Mouse (Mus musculus): ENCODE data around the gene Stk32c. TPM values are rescaled to one million over a fixed set of nuclear protein-coding genes. Genes with fewer than 3 reads are reported as not detected.

Gene Stk32c
- polyA plus RNA-seq, 1 experiment from 2014 or later, result 0.60 TPM

DNA sequence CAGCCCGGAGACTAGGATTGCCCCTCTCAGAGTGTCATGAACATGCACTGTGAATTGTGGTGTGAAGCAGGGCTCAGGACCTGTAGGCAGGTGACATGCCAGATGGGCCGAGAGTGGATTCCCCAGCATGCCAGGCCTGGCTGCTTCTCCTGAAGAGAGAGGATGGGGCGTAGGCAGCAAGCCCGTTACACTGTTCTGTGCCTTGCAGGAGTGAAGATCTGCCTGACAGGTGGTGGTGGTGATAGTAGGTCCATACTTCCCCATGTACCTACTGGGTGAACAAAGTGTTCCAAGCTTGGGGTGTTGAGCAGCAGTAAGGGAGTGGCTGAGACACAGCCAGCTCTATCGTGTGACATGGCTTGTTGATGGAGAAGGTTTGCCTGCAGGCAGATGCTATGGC, 120.0 kb downstream of the Stk32c start:
- Histone ChIP-seq H3K4me1 (replicated peaks) (peaks cover 12% of the 10 kb centered on the region), H3K4me3 (no peak overlapping the region), H3K27ac (no peak overlapping the region), H3K9me3 (no peaks in the 10 kb centered on the region), H3K36me3 (peaks cover 99% of the 10 kb centered on the region), H3K27me3 (ENCODE audit: insufficient read depth, poor library complexity, severe bottlenecking) (peaks cover 2% of the 10 kb centered on the region)
- DNase-seq (ENCODE audit: low spot score), result no peak
- WGBS, result 91% methylated on average over 5 of the region's 5 CpGs

DNA sequence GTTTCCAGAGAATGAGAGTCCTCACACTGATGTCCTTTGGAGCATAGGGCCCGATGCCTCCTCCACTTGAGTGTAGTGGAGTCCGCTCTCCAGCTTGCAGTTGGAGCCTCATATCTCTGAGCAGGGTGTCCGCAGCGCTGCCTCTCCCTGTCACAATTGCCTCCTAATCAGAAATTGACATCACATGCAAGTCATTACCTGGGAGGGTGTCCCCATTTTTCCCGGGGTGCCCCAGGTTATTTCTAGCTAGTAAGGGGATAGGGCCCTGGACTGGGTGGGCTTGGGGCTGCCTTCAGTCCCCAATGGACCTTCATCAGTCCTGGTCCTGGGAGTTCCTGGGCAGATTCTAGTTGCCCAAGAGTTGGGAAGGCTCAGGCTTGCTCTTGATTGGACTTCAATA, 120.4 kb downstream of the Stk32c start:
- no peak for DNase-seq (ENCODE audit: low spot score)
- 96% methylated on average over 5 of the region's 5 CpGs for WGBS
- peaks cover 16% of the 10 kb centered on the region for H3K4me1 ChIP-seq (replicated peaks)
- no peak overlapping the region for H3K27ac ChIP-seq
- peaks cover 6% of the 10 kb centered on the region for H3K27me3 ChIP-seq (ENCODE audit: insufficient read depth, poor library complexity, severe bottlenecking)
- no peak overlapping the region for H3K4me3 ChIP-seq
- H3K36me3 ChIP-seq, result peaks cover 98% of the 10 kb centered on the region
- H3K9me3 ChIP-seq, result no peaks in the 10 kb centered on the region

DNA sequence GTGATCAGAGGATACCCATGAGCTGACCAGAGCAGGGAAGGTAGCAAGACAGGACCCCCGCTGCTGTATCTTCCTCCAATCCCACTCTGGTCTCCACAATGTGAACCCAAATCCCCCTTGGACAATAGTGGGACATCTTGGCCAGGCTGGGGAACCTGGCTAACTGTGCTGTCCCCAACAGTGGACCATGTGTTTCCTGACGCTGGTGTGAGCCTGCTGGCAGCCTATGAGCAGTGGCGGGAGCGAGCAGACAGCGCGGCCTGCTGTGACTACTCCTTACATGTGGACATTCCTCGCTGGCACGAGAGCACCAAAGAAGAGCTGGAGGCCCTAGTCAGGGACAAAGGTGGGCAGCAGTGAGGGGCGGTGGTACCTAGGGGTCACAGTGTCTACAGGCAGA, 121.4 kb downstream of the Stk32c start:
- no peaks in the 10 kb centered on the region for H3K9me3 ChIP-seq
- H3K36me3 ChIP-seq, result peaks cover 89% of the 10 kb centered on the region
- H3K4me1 ChIP-seq (replicated peaks), result peaks cover 26% of the 10 kb centered on the region
- 84% methylated on average over 9 of the region's 9 CpGs for WGBS
- no peak overlapping the region for H3K4me3 ChIP-seq
- H3K27me3 ChIP-seq (ENCODE audit: insufficient read depth, poor library complexity, severe bottlenecking), result peaks cover 16% of the 10 kb centered on the region
- no peak for DNase-seq (ENCODE audit: low spot score)
- no peak overlapping the region for H3K27ac ChIP-seq

DNA sequence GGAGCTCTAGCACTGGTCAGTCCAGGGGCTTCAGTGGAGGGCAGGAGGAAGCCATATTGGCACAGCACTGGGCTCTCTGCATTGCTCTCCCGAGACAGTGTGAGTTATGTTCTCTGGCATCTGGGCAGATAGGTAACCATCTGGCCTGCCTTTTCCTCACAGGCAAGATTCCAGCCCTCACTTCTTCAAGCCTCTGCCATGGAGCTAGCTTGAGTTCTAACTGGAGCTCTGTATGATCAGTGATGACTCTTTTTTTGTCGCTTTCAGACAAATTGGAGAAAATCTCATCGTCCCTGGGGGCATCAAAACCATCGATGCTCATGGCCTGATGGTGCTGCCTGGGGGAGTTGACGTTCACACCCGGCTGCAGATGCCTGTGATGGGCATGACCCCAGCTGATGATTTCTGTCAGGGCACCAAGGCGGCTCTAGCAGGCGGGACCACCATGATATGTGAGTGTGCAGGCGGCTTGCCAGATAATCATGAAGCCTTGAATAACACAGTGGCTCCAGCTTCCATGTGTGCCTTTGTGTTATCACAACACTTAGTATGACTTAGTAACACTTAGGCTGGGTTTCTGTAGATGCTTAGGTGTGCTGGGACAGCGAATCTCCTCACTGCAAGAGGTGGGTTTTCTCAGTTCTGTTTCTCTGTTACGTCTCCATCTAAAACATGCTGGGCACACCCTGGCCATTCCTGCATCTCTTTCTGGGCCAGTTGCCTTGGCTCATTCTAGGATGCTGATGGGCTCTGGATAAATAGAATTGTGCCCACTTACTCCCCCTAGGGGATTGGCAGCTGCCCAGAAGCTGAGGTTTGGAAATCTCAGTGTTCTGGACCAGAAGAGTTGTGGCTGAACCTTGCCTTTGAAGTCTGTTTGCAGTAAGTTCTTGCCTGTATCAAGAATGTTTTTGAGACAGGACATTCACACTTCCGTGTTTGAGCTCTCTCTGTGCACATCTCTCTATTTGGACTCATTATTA, 122.9 kb downstream of the Stk32c start:
- Histone ChIP-seq H3K27ac (no peak overlapping the region), H3K36me3 (peaks cover 74% of the 10 kb centered on the region), H3K9me3 (no peaks in the 10 kb centered on the region), H3K4me1 (replicated peaks) (peaks cover 36% of the 10 kb centered on the region), H3K4me3 (no peak overlapping the region), H3K27me3 (ENCODE audit: insufficient read depth, poor library complexity, severe bottlenecking) (peaks cover 31% of the 10 kb centered on the region)
- WGBS, result 88% methylated on average over 12 of the region's 12 CpGs
- DNase-seq (ENCODE audit: low spot score), result no peak

DNA sequence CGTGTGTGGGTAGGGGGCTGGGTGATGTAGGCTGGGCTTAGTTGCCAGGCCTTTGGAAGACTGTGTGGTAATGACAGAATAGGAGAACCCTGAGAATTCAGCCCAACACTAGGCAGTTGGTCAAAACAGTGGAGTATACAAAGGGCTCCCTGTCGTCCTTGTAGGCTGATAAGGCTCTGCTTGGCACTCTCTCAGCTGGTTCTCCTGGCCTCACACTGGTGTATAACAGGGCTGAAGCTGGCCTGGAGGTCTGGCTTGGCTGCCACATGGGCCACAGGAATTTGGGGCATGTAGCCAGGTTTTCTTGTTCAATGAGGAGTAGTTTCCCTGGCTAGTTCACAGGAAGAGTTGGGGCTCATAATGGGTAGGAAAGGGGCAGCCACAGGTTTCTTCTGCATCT, 125.3 kb downstream of the Stk32c start:
- Histone ChIP-seq H3K4me3 (peak overlapping the region; percentile 68), H3K27ac (0 out of 2 replicates have a peak overlapping the region, but pooled peaks have one; percentile 93), H3K36me3 (peaks cover 50% of the 10 kb centered on the region), H3K4me1 (replicated peaks) (peaks cover 40% of the 10 kb centered on the region), H3K27me3 (ENCODE audit: insufficient read depth, poor library complexity, severe bottlenecking) (peaks cover 49% of the 10 kb centered on the region), H3K9me3 (no peaks in the 10 kb centered on the region)
- no peak for DNase-seq (ENCODE audit: low spot score)
- WGBS, result 65% methylated on average over 2 of the region's 2 CpGs

DNA sequence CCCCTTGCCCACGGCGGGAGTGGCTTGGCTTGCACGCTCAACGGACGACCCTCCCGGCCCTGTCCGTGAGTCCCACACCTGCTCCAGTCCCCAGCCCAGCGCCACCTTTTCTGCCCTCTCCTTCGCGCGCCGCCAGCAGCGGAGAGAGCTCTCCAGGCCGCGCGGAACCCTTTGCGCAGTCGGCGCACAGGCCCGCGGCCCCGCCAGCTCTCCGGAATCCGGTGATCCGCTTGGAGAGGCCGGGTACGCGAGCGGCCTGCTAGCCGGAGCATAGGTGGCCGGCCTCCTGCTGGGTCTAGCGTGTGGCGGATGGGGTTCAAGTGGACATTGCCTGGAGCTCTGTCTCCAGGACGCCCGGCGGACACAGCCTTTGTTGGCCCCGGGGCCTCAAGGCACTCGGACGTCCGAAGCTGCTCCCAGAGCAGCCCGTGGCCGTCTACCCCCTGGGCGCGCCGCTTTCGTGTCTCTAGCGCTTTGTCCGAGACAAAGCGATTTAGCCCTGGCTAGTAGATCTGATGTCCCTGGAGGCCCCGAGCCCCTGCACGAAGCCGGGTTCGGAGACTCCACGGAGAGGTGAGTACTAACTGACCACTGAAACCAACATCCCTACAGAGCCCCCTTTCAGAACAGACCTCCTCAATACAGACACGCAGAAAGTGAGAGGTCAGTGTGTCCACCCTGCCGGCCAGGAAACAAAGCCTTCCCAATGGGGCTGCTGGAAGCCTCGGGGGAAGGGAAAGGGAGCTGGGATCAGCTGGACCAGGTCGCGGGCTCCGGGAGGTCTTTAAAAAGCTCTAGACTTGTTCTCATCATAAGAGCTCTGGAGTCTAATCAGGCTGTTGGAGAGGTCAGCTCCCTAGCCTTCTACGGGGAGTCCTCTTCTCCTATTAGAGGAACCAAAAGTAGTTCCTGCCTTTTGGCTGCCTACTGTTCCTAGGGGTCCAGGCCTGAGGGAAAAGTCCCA, 126.6 kb downstream of the Stk32c start:
- Histone ChIP-seq H3K4me3 (peak overlapping the region; percentile 68), H3K36me3 (peaks cover 37% of the 10 kb centered on the region), H3K9me3 (no peaks in the 10 kb centered on the region), H3K27ac (peak overlapping the region; percentile 93), H3K27me3 (ENCODE audit: insufficient read depth, poor library complexity, severe bottlenecking) (peaks cover 49% of the 10 kb centered on the region), H3K4me1 (replicated peaks) (peaks cover 51% of the 10 kb centered on the region)
- no peak for DNase-seq (ENCODE audit: low spot score)
- WGBS, result 2% methylated on average over 61 of the region's 61 CpGs

DNA sequence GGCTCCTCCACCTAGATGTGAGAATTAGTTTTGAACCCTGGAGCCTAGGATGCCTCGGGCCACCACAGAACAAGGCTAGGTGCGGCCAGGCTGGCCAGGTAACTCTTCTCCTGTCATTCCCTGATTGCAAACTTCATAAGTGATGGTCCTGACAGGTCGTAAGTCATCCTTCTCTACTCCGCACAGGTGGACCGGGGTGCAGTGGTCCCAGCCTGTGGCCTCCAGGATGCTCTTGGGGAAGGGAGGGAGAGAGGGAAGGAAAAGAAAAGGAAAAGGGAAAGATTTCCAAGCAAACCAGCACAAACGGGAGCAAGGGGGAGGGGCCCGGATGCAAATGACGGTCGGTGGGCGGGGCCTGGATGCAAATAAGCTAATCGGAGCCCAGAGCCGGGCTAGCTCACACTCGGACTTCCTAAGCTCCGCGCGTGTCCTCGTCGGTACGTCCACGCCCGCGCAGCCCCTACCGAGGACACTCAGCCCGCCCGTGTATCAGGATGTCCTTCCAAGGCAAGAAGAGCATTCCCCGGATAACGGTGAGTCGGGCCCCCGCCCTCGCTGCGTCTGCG, 127.4 kb downstream of the Stk32c start, which contains the start of gene Dpysl4:
Dpysl4 (plus strand) TSS at position 373 of the 566 bp plus-strand sequence.
- peak; percentile 88 for DNase-seq (ENCODE audit: low spot score)
- H3K27ac ChIP-seq, result peak within 1 kb of the TSS; percentile 93
- H3K9me3 ChIP-seq, result no peaks in the 10 kb centered on the region
- H3K27me3 ChIP-seq (ENCODE audit: insufficient read depth, poor library complexity, severe bottlenecking), result peaks cover 49% of the 10 kb centered on the region
- H3K4me3 ChIP-seq, result peak within 1 kb of the TSS; percentile 68
- H3K36me3 ChIP-seq, result peaks cover 29% of the 10 kb centered on the region
- peaks cover 55% of the 10 kb centered on the region for H3K4me1 ChIP-seq (replicated peaks)
- 5% methylated on average over 32 of the region's 32 CpGs for WGBS

DNA sequence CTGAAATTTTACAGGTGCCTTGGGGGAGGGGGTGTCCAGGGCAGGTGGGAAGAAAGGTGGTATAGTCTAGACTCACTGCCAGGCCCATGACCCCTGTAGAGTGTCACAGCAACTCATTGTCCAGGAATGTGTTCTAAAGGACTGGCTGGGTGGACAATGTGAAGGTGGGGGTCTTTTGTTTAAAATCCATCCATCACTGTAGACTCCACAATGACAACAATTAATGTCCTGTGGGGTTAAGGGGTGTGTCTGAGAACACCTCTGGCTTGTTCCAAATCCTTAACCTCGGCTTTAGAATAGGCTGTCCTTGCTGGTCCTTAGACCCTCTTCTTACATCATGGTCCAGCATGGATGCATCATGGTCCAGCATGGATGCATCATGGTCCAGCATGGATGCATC, 128.8 kb downstream of the Stk32c start:
- Histone ChIP-seq H3K27me3 (ENCODE audit: insufficient read depth, poor library complexity, severe bottlenecking) (peaks cover 49% of the 10 kb centered on the region), H3K4me3 (no peak overlapping the region), H3K9me3 (no peaks in the 10 kb centered on the region), H3K36me3 (peaks cover 15% of the 10 kb centered on the region), H3K27ac (no peak overlapping the region), H3K4me1 (replicated peaks) (peaks cover 58% of the 10 kb centered on the region)
- 56% methylated on average over 1 of the region's 1 CpGs for WGBS
- DNase-seq (ENCODE audit: low spot score), result no peak

DNA sequence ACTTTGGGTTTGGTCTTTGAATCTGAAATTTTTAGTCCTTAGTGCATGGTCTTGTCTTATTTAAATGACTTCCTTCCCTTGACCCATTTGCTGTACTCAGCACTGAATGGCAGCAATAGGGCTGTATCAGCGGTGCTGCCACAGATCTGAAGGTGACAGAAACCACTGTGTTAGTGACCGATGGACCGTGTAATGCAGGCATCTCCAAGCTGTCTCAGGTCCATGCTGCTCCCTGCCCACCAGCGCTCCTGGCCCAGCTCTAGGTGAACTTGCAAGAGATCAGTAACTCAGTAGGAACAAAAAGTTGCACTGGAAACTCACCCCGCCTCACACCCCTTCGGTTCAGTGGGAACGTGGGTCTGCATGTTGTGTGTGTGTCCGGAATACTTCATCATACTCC, 130.8 kb downstream of the Stk32c start:
- Histone ChIP-seq H3K27me3 (ENCODE audit: insufficient read depth, poor library complexity, severe bottlenecking) (peaks cover 51% of the 10 kb centered on the region), H3K9me3 (no peaks in the 10 kb centered on the region), H3K36me3 (no peaks in the 10 kb centered on the region), H3K4me3 (no peak overlapping the region), H3K27ac (0 out of 2 replicates have a peak overlapping the region, but pooled peaks have one; percentile 46), H3K4me1 (replicated peaks) (peaks cover 62% of the 10 kb centered on the region)
- DNase-seq (ENCODE audit: low spot score), result no peak
- WGBS, result 68% methylated on average over 8 of the region's 8 CpGs

DNA sequence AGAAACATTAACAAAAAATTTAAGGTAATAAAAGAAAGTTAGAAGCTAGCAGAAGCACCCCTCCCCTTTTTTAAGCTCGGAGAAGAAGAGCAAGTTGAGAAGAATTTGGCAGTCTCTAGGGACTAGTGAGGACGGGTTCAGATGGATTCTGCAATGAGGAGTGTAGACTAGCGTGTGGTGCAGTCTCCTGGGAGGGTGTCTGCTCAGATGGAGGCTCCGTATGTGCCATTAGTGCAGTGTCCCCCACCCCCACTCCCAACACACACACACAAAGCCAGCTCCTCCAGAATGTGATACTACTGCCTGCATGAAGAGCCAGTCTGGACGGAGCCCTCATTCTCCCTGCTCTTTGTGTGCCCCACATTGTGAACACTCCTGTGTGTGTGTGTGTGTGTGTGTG, 131.9 kb downstream of the Stk32c start:
- Histone ChIP-seq H3K4me3 (no peak overlapping the region), H3K9me3 (no peaks in the 10 kb centered on the region), H3K4me1 (replicated peaks) (peaks cover 64% of the 10 kb centered on the region), H3K27me3 (ENCODE audit: insufficient read depth, poor library complexity, severe bottlenecking) (peaks cover 45% of the 10 kb centered on the region), H3K27ac (0 out of 2 replicates have a peak overlapping the region, but pooled peaks have one; percentile 46), H3K36me3 (no peaks in the 10 kb centered on the region)
- 76% methylated on average over 5 of the region's 5 CpGs for WGBS
- DNase-seq (ENCODE audit: low spot score), result no peak

DNA sequence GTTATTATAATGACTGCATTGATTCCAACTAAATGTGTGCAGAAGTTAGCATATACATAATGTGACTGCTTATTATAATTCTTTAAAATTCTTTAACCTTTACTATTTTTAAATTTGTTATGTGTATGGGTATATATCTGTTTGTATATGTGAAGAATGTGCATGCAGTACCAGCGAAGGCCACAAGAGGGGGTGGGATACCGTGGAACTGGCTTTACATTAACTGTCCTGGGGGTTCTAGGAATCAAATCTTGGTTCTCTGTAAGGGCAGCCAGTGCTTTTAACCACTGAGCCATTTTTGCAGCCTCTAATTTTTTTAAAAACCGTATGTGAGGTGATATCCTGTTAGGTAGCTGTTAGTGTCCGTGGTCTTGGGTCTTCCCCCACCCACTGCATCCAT, 132.4 kb downstream of the Stk32c start:
- Histone ChIP-seq H3K27ac (no peak overlapping the region), H3K36me3 (no peaks in the 10 kb centered on the region), H3K4me3 (no peak overlapping the region), H3K9me3 (no peaks in the 10 kb centered on the region), H3K27me3 (ENCODE audit: insufficient read depth, poor library complexity, severe bottlenecking) (peaks cover 40% of the 10 kb centered on the region), H3K4me1 (replicated peaks) (peaks cover 67% of the 10 kb centered on the region)
- peak; percentile 38 for DNase-seq (ENCODE audit: low spot score)
- WGBS, result 71% methylated on average over 4 of the region's 4 CpGs

DNA sequence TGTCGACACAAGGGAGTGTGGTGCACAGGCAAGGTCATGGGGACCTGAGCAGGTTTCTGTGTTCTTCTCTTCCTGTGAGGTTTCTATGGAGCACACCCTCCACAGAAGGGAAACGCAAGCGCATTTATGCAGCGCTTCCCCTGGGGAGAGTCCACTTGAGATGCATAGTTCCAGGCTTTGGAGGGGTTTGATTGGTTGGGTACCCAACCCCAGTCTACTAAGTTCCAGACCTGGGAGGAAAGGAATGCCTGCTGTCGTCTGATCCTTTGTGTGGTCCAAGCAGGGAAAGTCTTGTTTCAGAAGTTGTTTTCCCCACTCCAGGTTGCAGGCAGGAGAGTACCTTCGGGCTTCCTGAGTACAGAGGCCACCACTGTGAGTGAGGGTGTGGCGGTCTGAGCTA, 134.0 kb downstream of the Stk32c start:
- Histone ChIP-seq H3K4me3 (no peak overlapping the region), H3K9me3 (no peaks in the 10 kb centered on the region), H3K36me3 (no peaks in the 10 kb centered on the region), H3K27me3 (ENCODE audit: insufficient read depth, poor library complexity, severe bottlenecking) (peaks cover 24% of the 10 kb centered on the region), H3K4me1 (replicated peaks) (peaks cover 75% of the 10 kb centered on the region), H3K27ac (peak overlapping the region; percentile 87)
- WGBS, result 68% methylated on average over 7 of the region's 7 CpGs
- no peak for DNase-seq (ENCODE audit: low spot score)
